Mouse (Mus musculus): ENCODE data around the gene Thnsl1.

The Thnsl1 gene

GRCm38 (mm10) chr2:21204912-21205830 is at the start of gene Thnsl1, which contains the start of gene Enkur:
TSS of gene Thnsl1 (plus strand) at chr2:21205724.
TSS of gene Enkur (minus strand) at chr2:21205365.
- DNase-seq (ENCODE audit: low spot score in 2 of 2): peak; percentile 96 to 97

DNA sequence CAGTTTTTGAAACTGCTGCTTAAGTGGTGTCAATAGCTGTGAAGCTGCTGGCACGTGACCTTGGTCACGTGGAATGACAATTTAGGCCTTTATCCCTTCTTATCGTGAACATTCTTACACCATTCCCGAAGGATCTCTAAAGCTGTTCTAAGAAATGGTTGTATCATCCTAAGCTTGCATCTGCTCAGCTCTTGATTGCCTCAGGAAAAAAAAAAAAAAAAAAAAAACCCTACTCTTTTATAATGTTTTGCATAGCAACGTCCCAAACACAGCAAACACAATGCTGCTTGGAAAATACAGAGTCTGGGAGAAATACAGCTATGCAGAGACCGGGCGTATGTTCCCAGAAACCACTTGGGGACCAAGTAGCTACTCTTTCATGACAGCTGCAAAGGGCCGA is 41.2 kb upstream of the Thnsl1 start:
- DNase-seq (ENCODE audit: low spot score in 2 of 2): no peak

DNA sequence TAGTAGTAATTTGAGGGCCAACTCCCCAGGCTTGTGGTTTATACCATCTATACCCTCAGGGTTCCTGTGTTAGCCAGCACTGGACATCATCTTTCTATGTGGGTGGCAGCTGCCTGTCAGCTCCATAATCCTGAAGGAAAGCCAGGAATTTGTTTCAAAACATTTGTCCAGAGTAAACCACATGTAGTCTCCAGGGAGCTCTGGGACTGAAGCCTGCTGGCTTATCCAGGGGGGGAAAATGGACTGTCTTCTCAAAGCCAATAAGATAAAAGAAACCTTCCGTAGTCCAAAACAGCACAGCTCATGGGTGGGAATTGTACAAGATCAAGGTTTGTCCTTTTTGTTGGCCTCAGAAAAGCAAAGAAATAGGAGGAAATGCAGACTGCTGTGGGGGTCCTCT is 37.6 kb upstream of the Thnsl1 start:
- DNase-seq (ENCODE audit: low spot score in 2 of 2): no peak

GRCm38 (mm10) chr2:21172797-21173196 is 32.7 kb upstream of the Thnsl1 start:
- no peak for DNase-seq (ENCODE audit: low spot score in 2 of 2)

DNA sequence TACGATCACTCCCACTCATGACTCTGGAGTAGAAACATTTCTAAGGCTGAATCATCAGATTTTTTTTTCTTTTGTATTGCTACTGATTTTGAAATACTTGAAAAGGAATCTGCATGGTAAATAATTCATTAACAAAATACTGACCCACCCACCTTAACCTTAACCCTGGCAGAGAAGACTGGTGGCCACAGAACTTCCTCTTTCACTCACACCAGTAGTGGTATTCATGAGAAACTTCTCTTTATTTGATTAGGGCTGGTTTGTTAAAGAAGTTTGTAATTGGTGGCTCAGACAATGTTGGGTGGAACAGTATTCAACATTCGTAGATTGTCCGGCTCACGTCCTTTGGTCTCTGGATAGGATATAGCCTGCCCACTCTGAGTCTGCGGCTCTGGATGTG is 26.4 kb upstream of the Thnsl1 start:
- no peak for DNase-seq (ENCODE audit: low spot score in 2 of 2)

GRCm38 (mm10) chr2:21182811-21183210 is 22.7 kb upstream of the Thnsl1 start:
- no peak for DNase-seq (ENCODE audit: low spot score in 2 of 2)

GRCm38 (mm10) chr2:21187576-21187975 is 17.9 kb upstream of the Thnsl1 start:
- peak; percentile 76 to 86 for DNase-seq (ENCODE audit: low spot score in 2 of 2)

- peak in 1 of 2 experiments; percentile 8 for DNase-seq (ENCODE audit: low spot score in 2 of 2)
Observed at GRCm38 (mm10) chr2:21188610-21189009, 16.9 kb upstream of the Thnsl1 start.

GRCm38 (mm10) chr2:21191232-21191631 is 14.3 kb upstream of the Thnsl1 start:
- DNase-seq (ENCODE audit: low spot score in 2 of 2): no peak

- no peak for DNase-seq (ENCODE audit: low spot score in 2 of 2)
Observed at GRCm38 (mm10) chr2:21195233-21195632, 10.3 kb upstream of the Thnsl1 start.

DNA sequence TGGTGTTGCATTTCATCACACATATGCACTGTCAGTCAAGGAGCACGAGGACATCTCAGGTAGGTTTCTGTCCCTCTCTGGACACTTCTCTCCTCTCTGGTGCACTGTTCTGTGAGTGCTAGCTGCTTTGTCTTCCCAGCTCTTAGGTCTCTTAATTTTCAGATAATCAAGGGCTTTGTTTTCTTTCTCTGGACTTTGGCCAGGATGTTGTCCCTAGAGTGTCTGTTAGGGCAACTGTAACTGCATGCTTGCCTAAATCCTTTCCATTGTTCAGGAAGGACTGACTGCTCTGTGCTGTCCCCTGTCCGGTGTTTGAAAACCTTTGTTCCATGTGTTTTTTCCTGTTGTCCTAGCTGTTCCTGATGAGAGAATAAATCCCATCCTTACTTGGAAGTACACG is 6.5 kb upstream of the Thnsl1 start:
- no peak for DNase-seq (ENCODE audit: low spot score in 2 of 2)

DNA sequence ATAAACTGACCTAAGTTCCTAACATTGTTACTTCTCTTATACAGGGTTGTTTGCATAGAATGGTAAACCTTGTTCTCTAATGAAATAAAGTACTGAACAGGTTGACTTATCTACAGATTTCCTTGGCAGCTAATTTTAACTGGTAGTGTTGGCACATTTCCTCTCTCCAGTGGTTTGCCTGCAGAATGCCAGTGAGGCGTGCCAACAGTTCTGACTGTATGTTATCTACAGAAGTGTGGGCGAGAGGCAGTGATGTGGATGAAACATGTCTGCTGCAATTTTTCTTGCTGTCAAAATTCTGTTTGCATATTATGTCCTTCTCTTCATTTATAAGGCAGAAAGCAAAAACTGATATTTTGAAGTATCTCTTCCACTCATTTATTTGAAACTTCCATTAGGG is 2.8 kb upstream of the Thnsl1 start:
- DNase-seq (ENCODE audit: low spot score in 2 of 2): no peak

- no peak for DNase-seq (ENCODE audit: low spot score in 2 of 2)
Observed at GRCm38 (mm10) chr2:21205831-21206159, 271 bp downstream of the Thnsl1 start.

DNA sequence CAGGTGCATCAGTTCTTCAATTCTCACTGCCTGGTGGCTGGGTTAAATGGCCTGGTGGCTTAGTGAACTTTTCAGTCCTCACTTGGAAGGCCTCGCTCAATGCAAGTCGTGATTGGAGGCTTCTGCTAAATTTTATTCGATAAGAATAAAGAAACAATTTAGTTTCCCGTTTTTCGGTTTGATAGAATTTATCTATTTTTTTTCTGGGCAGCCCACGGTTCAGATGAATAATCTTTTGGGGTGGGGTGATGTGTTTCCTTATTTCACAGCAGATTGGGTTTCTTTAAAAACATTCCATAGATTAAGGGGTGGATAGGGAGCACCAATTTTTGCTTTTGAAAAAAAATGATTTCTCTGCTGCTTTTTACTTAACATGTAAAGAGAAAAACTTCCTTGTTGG is 754 bp downstream of the Thnsl1 start:
- DNase-seq (ENCODE audit: low spot score in 2 of 2): no peak

- no peak for DNase-seq (ENCODE audit: low spot score in 2 of 2)
Observed at GRCm38 (mm10) chr2:21211361-21211760, 5.8 kb downstream of the Thnsl1 start.

GRCm38 (mm10) chr2:21214322-21214721 is 8.8 kb downstream of the Thnsl1 start:
- no peak for DNase-seq (ENCODE audit: low spot score in 2 of 2)

- DNase-seq (ENCODE audit: low spot score in 2 of 2): no peak
Observed at GRCm38 (mm10) chr2:21215284-21215683, 9.8 kb downstream of the Thnsl1 start.

DNA sequence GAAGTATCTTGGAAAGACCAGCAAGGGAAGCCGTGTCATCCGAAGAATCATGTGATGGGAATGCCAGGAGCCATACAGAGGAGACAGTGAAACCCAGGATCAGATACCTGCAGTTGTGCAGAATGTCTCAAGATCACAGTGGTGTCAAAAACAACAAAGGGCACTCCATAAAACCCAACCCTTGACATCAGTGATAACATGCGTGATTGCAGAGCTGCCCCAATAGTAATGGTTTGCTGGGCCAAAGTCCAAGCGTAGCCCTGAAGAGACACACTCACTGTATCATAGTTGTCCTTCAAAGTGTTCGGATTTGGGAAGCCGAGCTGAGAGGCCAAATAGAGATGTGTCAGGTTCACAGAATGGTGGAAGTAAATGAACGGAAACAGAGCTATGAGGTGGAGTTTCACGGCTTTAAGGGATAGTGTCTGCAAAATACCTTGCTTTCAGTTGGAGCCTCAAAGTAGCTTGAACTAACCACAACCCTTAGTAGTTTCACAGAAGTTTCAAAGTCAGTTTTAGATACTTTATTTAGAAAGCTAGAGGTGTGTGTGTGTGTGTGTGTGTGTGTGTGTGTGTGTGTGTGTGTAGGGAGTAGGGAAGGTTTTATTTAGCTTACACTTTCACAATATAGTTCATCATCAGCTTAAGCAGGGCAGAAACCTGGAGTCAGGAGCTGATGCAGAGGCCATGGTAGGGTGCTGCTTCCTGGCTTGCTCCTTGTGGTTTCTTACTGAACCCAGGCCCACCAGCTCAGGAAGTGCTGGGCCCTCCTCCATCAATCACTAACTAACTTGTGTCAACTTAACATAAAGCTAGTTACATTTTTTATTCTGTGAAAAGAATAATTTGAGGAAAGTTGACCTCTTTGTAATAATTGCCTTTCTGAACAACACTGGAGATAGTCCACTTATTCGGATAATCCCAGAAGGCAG is 17.2 kb downstream of the Thnsl1 start:
- DNase-seq (ENCODE audit: low spot score in 2 of 2): no peak

GRCm38 (mm10) chr2:21230276-21230675 is 24.8 kb downstream of the Thnsl1 start:
- DNase-seq (ENCODE audit: low spot score in 2 of 2): no peak

- DNase-seq (ENCODE audit: low spot score in 2 of 2): no peak
Observed at GRCm38 (mm10) chr2:21231147-21231546, 25.6 kb downstream of the Thnsl1 start.

GRCm38 (mm10) chr2:21234871-21235648 is 29.5 kb downstream of the Thnsl1 start:
- no peak for DNase-seq (ENCODE audit: low spot score in 2 of 2)

All from right cerebral cortex, adult 2 months (tissue).